Mouse (Mus musculus) MEL (cell line): ENCODE measurements around the gene Auts2. TPM values are rescaled to one million over a fixed set of nuclear protein-coding genes. Genes with fewer than 3 reads are reported as not detected.

Experiments used
- DNase-seq: peaks from one replicate; pipeline ENCODE4 v3.0.0; 2011; ENCODE audit warnings: low read depth, low spot score
- H3K27ac ChIP-seq: 2 replicates; pipeline ENCODE4 v1.5.1; 2012; ENCODE audit warnings: low read depth, mild to moderate bottlenecking, control low read depth, low read length, moderate library complexity; ENCODE audit not compliant: control insufficient read depth
- H3K27me3 ChIP-seq, 2 experiments: fragments of 150-350 bp in 1 of 2; sonication (generic) in 1 of 2; 2 replicates each; pipeline ENCODE4 v1.6.1; 2012; ENCODE audit warnings: low read length in 2 of 2, mild to moderate bottlenecking in 2 of 2, improper control_type of control experiment in 1 of 2, moderate library complexity in 1 of 2; ENCODE audit not compliant: insufficient read depth in 2 of 2, control insufficient read depth in 1 of 2
- H3K36me3 ChIP-seq, 2 experiments: 2 replicates each; pipeline ENCODE4 v1.6.1; 2012 to 2014; ENCODE audit warnings: low read length in 2 of 2, improper control_type of control experiment in 1 of 2, inconsistent platforms in 1 of 2, mild to moderate bottlenecking in 1 of 2; ENCODE audit not compliant: insufficient read depth in 2 of 2, control insufficient read depth in 1 of 2
- H3K4me1 ChIP-seq, 2 experiments: fragments of 150-350 bp in 1 of 2; sonication (generic) in 1 of 2; 2 replicates each; pipeline ENCODE4 v1.6.1; 2012; ENCODE audit warnings: low read length in 2 of 2, improper control_type of control experiment in 1 of 2, mild to moderate bottlenecking in 1 of 2; ENCODE audit not compliant: insufficient read depth in 2 of 2, control insufficient read depth in 1 of 2
- H3K4me3 ChIP-seq, 2 experiments: fragments of 150-350 bp in 1 of 2; sonication (generic) in 1 of 2; 2 replicates each; pipeline ENCODE4 v1.5.1; 2012; ENCODE audit warnings: low read depth in 2 of 2, low read length in 2 of 2, mild to moderate bottlenecking in 2 of 2, moderate library complexity in 2 of 2, control low read depth in 1 of 2, improper control_type of control experiment in 1 of 2; ENCODE audit not compliant: control insufficient read depth in 1 of 2, insufficient read depth in 1 of 2
- H3K79me2 ChIP-seq: 2 replicates; pipeline ENCODE4 v1.6.1; 2012; ENCODE audit warnings: mild to moderate bottlenecking, low read length, moderate library complexity; ENCODE audit not compliant: control insufficient read depth, poor library complexity, insufficient read depth
- H3K9ac ChIP-seq: 2 replicates; pipeline ENCODE4 v1.6.1; 2012; ENCODE audit warnings: low read depth, mild to moderate bottlenecking, control low read depth, low read length, moderate library complexity; ENCODE audit not compliant: control insufficient read depth, poor library complexity, severe bottlenecking
- H3K9me3 ChIP-seq: fragments of 150-350 bp; sonication (generic); replicated peaks from 2 replicates; pipeline ENCODE4 v1.6.1; 2012; ENCODE audit warnings: mild to moderate bottlenecking, low read length, improper control_type of control experiment, moderate library complexity; ENCODE audit not compliant: insufficient read depth
- BHLHE40 ChIP-seq: IDR thresholded peaks from 2 replicates; pipeline ENCODE4 v1.6.1; 2012; ENCODE audit warnings: low read depth, mild to moderate bottlenecking, inconsistent platforms, low read length, improper control_type of control experiment, borderline replicate concordance
- CHD1 ChIP-seq: IDR thresholded peaks from 2 replicates; pipeline ENCODE4 v1.6.1; 2012; ENCODE audit warnings: low read depth, mild to moderate bottlenecking, inconsistent platforms, low read length, improper control_type of control experiment
- CTCF ChIP-seq, 3 experiments: IDR thresholded peaks in 2 of 3; conservative IDR thresholded peaks in 1 of 3; 2 replicates each; pipeline ENCODE4 v1.5.1; 2011 to 2012; ENCODE audit warnings: low read length in 3 of 3, low read depth in 2 of 3, mild to moderate bottlenecking in 2 of 3, improper control_type of control experiment in 1 of 3, inconsistent platforms in 1 of 3, mixed read lengths in 1 of 3, moderate library complexity in 1 of 3; ENCODE audit not compliant: control insufficient read depth in 1 of 3, insufficient read depth in 1 of 3, poor library complexity in 1 of 3, severe bottlenecking in 1 of 3
- E2F4 ChIP-seq: IDR thresholded peaks from 2 replicates; pipeline ENCODE4 v1.6.1; 2011; ENCODE audit warnings: low read depth, low read length, improper control_type of control experiment, borderline replicate concordance
- MAZ ChIP-seq: IDR thresholded peaks from 2 replicates; pipeline ENCODE4 v1.6.1; 2012; ENCODE audit warnings: low read depth, mild to moderate bottlenecking, inconsistent platforms, low read length, improper control_type of control experiment
- MXI1 ChIP-seq: IDR thresholded peaks from 2 replicates; pipeline ENCODE4 v1.6.1; 2011; ENCODE audit warnings: mild to moderate bottlenecking, low read depth, low read length, improper control_type of control experiment
- MYB ChIP-seq: IDR thresholded peaks from 2 replicates; pipeline ENCODE4 v1.6.1; 2011; ENCODE audit warnings: mild to moderate bottlenecking, low read depth, low read length, improper control_type of control experiment
- MYC ChIP-seq: IDR thresholded peaks from 2 replicates; pipeline ENCODE4 v1.6.1; 2011; ENCODE audit warnings: low read depth, mild to moderate bottlenecking, low read length, improper control_type of control experiment, moderate library complexity
- NRF1 ChIP-seq: IDR thresholded peaks from 2 replicates; pipeline ENCODE4 v1.6.1; 2014; ENCODE audit warnings: low read depth, mild to moderate bottlenecking, inconsistent platforms, low read length, improper control_type of control experiment, moderate library complexity; ENCODE audit not compliant: poor library complexity, insufficient read depth, severe bottlenecking
- POLR2A ChIP-seq, 2 experiments: IDR thresholded peaks; 2 replicates each; pipeline ENCODE4 v1.6.1; 2011 to 2012; ENCODE audit warnings: low read length in 2 of 2, mild to moderate bottlenecking in 2 of 2, control low read depth in 1 of 2, improper control_type of control experiment in 1 of 2, low read depth in 1 of 2, moderate library complexity in 1 of 2; ENCODE audit not compliant: control insufficient read depth in 1 of 2, insufficient read depth in 1 of 2, poor library complexity in 1 of 2
- POLR2AphosphoS2 ChIP-seq: IDR thresholded peaks from 2 replicates; pipeline ENCODE4 v1.6.1; 2011; ENCODE audit warnings: low read length, improper control_type of control experiment
- POLR2AphosphoS5 ChIP-seq: IDR thresholded peaks from 2 replicates; pipeline ENCODE4 v1.6.1; 2012; ENCODE audit warnings: low read depth, borderline replicate concordance, mild to moderate bottlenecking, inconsistent platforms, low read length, moderate library complexity, mixed read lengths
- RAD21 ChIP-seq: IDR thresholded peaks from 2 replicates; pipeline ENCODE4 v1.6.1; 2011; ENCODE audit warnings: mild to moderate bottlenecking, low read depth, low read length, improper control_type of control experiment
- TAL1 ChIP-seq: IDR thresholded peaks from 2 replicates; pipeline ENCODE4 v1.6.1; 2012; ENCODE audit warnings: mild to moderate bottlenecking, inconsistent platforms, low read length, moderate library complexity, mixed read lengths
- TBP ChIP-seq: IDR thresholded peaks from 2 replicates; pipeline ENCODE4 v1.8.0; 2011; ENCODE audit warnings: low read depth, low read length, improper control_type of control experiment
- UBTF ChIP-seq: IDR thresholded peaks from 2 replicates; pipeline ENCODE4 v1.6.1; 2012; ENCODE audit warnings: low read depth, mild to moderate bottlenecking, inconsistent platforms, low read length, improper control_type of control experiment, moderate library complexity, borderline replicate concordance; ENCODE audit not compliant: insufficient read depth
- USF1 ChIP-seq: IDR thresholded peaks from 2 replicates; pipeline ENCODE4 v1.6.1; 2014; ENCODE audit warnings: low read depth, mild to moderate bottlenecking, inconsistent platforms, low read length, improper control_type of control experiment, moderate library complexity
- polyA plus RNA-seq, 2 experiments: library from polyadenylated mRNA; stranded (reverse) in 1 of 2; unstranded in 1 of 2; fragments of >175 nt in 1 of 2; fragments of >200 nt in 1 of 2; gene quantifications; 2 replicates each; pipeline versions ENCODE4 v1.2.1 to v1.2.4; 2012; ENCODE audit warnings: low replicate concordance in 2 of 2, low read depth in 1 of 2; ENCODE audit not compliant: insufficient read length in 2 of 2, insufficient read depth in 1 of 2, missing spikeins in 1 of 2
- total RNA-seq: library from RNA; depleted of rRNA; stranded (reverse); fragments of 300-350 nt; gene quantifications from 2 replicates; pipeline ENCODE4 v1.2.3, GENCODE M21; 2012

The Auts2 gene
- total and polyA plus RNA-seq, 3 experiments, result not detected

DNA sequence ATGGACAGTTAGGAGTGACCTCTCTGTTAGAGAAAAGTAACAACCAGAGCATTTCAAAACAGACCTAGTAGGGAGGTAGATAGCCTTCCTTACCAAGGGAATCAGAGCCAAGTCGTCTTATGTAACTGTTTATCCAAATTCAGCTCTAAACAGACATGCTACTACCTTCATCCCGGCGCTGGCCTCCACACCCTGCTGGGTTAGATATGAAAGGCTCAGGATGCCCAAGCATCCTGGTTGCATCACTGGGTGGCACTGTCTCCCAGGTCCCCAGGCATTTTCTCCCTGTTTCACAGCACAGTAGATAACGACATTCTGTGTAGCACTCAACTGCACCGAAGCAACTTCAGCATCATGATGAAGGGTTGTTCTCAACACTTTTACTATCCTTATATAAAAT is 154.4 kb downstream of the Auts2 start:
- no peak for TF ChIP-seq MXI1
- no peak for TF ChIP-seq CTCF (IDR thresholded peaks at IDR 0.05 in 2 of 3, conservative IDR thresholded peaks at IDR 0.05 in 1 of 3; ENCODE audit: control insufficient read depth in 1 of 3, insufficient read depth in 1 of 3, low read depth in 2 of 3, low read length in 3 of 3, poor library complexity in 1 of 3, severe bottlenecking in 1 of 3)
- Histone ChIP-seq H3K27me3 (no peaks in the 10 kb centered on the region), H3K36me3 (no peaks in the 10 kb centered on the region), H3K9me3 (no peaks in the 10 kb centered on the region), H3K9ac (no peak overlapping the region), H3K79me2 (no peaks in the 10 kb centered on the region), H3K4me3 (no peak overlapping the region), H3K4me1 (no peaks in the 10 kb centered on the region), H3K27ac (no peak overlapping the region)
- no peak for DNase-seq

DNA sequence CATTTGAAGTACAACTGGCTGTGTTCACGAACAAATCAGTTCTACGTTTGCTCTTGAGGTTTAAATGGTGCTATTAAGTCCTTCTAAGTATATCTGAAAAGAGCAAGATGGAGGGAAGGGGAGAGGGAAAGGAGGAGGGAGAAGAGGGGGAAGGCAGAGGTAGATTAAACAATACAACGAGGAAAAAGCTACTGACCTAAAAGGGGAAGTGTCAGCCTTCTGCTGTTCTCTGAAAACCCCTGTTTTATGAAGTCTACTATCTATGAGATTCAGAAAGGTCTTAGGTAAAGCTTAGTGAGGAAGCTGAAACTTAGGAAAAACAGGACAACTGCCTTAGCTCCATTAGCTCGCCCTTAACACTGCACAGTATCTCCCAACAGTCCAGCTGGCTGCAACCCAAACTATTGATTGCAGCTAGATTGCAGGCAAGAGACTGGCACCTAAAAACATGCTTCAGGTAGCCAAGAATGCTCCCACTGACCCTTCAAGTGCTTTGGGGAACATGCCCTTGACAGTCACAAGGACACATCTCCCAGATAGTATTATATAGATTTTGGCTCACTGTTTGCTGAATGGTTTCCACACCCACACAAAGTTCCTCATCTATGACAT is 157.8 kb downstream of the Auts2 start:
- no peak overlapping the region for H3K4me3 ChIP-seq
- no peaks in the 10 kb centered on the region for H3K4me1 ChIP-seq
- no peak for DNase-seq
- H3K9ac ChIP-seq, result no peak overlapping the region
- TF ChIP-seq UBTF (no peak), POLR2AphosphoS5 (no peak), MXI1 (no peak), MAZ (no peak), USF1 (no peak), CHD1 (no peak), MYB (no peak), RAD21 (no peak), E2F4 (no peak), MYC (no peak), NRF1 (no peak), TAL1 (no peak), BHLHE40 (no peak), TBP (no peak), CTCF (IDR thresholded peaks at IDR 0.05 in 2 of 3, conservative IDR thresholded peaks at IDR 0.05 in 1 of 3; ENCODE audit: control insufficient read depth in 1 of 3, insufficient read depth in 1 of 3, low read depth in 2 of 3, low read length in 3 of 3, poor library complexity in 1 of 3, severe bottlenecking in 1 of 3) (no peak), POLR2AphosphoS2 (no peak), POLR2A (IDR thresholded peaks at IDR 0.05; ENCODE audit: control insufficient read depth in 1 of 2, insufficient read depth in 1 of 2, low read depth in 1 of 2, low read length in 2 of 2, poor library complexity in 1 of 2) (no peak)
- TF ChIP-seq, all 39 proteins: peak for 0
- Histone ChIP-seq H3K36me3 (no peaks in the 10 kb centered on the region), H3K79me2 (no peaks in the 10 kb centered on the region), H3K9me3 (no peaks in the 10 kb centered on the region), H3K27ac (no peak overlapping the region), H3K27me3 (no peaks in the 10 kb centered on the region)
